Mouse (Mus musculus): ENCODE measurements around the gene Pik3ip1.

- no peak for TF ChIP-seq CTCF (IDR thresholded peaks at IDR 0.05; ENCODE audit: borderline replicate concordance, insufficient read depth, low read depth, low read length)
- peak; percentile 64; the same call in 1 of the 2 replicates for TF ChIP-seq POLR2A (IDR thresholded peaks at IDR 0.05; ENCODE audit: borderline replicate concordance, insufficient read depth, low read length)
Observed at GRCm38 (mm10) chr11:3370928-3371598, 40.9 kb downstream of the Pik3ip1 start.
